Mouse (Mus musculus) kidney, adult 2 months (tissue): ENCODE measurements around the gene Blm.

Experiments
- CTCF ChIP-seq: fragments of 200-500 bp; conservative IDR thresholded peaks from 2 replicates; pipeline ENCODE4 v1.5.1; 2011; ENCODE audit warnings: low read depth, mild to moderate bottlenecking, control low read depth, low read length, moderate library complexity, mixed read lengths; ENCODE audit not compliant: insufficient read depth, insufficient read length
- POLR2A ChIP-seq: fragments of 200-500 bp; IDR thresholded peaks from one replicate; pipeline ENCODE4 v1.6.1; 2011; ENCODE audit warnings: low read depth, low read length, control low read depth

- TF ChIP-seq CTCF: no peak
- TF ChIP-seq POLR2A: no peak
Measured at GRCm38 (mm10) chr7:80555146-80555545, 20.2 kb upstream of the Blm start.
